Mouse (Mus musculus) stomach, postnatal 0 days (tissue): ENCODE measurements around the gene Rhov. TPM values are rescaled to one million over a fixed set of nuclear protein-coding genes. Genes with fewer than 3 reads are reported as not detected.

Experiments used
- ATAC-seq: fragments of 200-750 bp; cut with Nextera tagmentation; 2 replicates; pipeline ENCODE4 v1.8.0; 2017; ENCODE audit not compliant: low FRiP score, low TSS enrichment
- DNase-seq: peaks from one replicate; pipeline ENCODE4 v3.0.0-alpha.2; 2016; ENCODE audit warnings: low spot score
- H3K27ac ChIP-seq: fragments of 300-500 bp; sonication (generic); replicated peaks from 2 replicates; pipeline ENCODE4 v1.5.1; 2014; ENCODE audit warnings: mild to moderate bottlenecking, control low read depth
- H3K27me3 ChIP-seq: fragments of 300-500 bp; sonication (generic); 2 replicates; pipeline ENCODE4 v1.6.1; 2014; ENCODE audit warnings: low read length; ENCODE audit not compliant: control insufficient read depth, insufficient read depth
- H3K36me3 ChIP-seq: fragments of 300-500 bp; sonication (generic); 2 replicates; pipeline ENCODE4 v1.6.1; 2014; ENCODE audit warnings: low read length, mixed read lengths; ENCODE audit not compliant: control insufficient read depth, insufficient read depth
- H3K4me1 ChIP-seq: fragments of 300-500 bp; sonication (generic); replicated peaks from 2 replicates; pipeline ENCODE4 v1.6.1; 2014; ENCODE audit warnings: antibody characterized with exemption; ENCODE audit not compliant: control insufficient read depth, insufficient read depth
- H3K4me2 ChIP-seq: fragments of 300-500 bp; sonication (generic); replicated peaks from 2 replicates; pipeline ENCODE4 v1.6.1; 2014; ENCODE audit warnings: low read depth, mild to moderate bottlenecking, control low read depth, moderate library complexity
- H3K4me3 ChIP-seq: fragments of 300-500 bp; sonication (generic); 2 replicates; pipeline ENCODE4 v1.5.1; 2014; ENCODE audit warnings: low read depth, low read length, control low read depth
- H3K9ac ChIP-seq: fragments of 300-500 bp; sonication (generic); 2 replicates; pipeline ENCODE4 v1.6.1; 2014; ENCODE audit warnings: mild to moderate bottlenecking, low read length, control low read depth, mixed read lengths
- H3K9me3 ChIP-seq: fragments of 300-500 bp; sonication (generic); 2 replicates; pipeline ENCODE4 v1.6.1; 2016; ENCODE audit warnings: low read length; ENCODE audit not compliant: control insufficient read depth
- CTCF ChIP-seq: IDR thresholded peaks from 2 replicates; pipeline ENCODE4 v1.5.1; 2016; ENCODE audit warnings: antibody characterized with exemption, low read depth, mild to moderate bottlenecking, moderate library complexity
- EP300 ChIP-seq: optimal IDR thresholded peaks from 2 replicates; pipeline ENCODE3; 2016; ENCODE audit warnings: antibody characterized with exemption
- WGBS: fragments of 180-500 bp; shearing (Covaris S2); extraction: QIAGEN DNeasy Blood & Tissue Kit; methylation state at CpG from one replicate; pipeline ENCODE4 v1.1.7; 2014; 5-methylcytosine and 5-hydroxymethylcytosine counted together
- polyA plus RNA-seq: library from polyadenylated mRNA; unstranded; fragments of >200 nt; fragmentation: Nextera tagmentation; extraction: Ambion mirVana; gene quantifications from 2 replicates; pipeline ENCODE4 v1.2.1, GENCODE M21; 2015

Gene Rhov
- polyA plus RNA-seq, 1 experiment from 2014 or later = 17.0 TPM

DNA sequence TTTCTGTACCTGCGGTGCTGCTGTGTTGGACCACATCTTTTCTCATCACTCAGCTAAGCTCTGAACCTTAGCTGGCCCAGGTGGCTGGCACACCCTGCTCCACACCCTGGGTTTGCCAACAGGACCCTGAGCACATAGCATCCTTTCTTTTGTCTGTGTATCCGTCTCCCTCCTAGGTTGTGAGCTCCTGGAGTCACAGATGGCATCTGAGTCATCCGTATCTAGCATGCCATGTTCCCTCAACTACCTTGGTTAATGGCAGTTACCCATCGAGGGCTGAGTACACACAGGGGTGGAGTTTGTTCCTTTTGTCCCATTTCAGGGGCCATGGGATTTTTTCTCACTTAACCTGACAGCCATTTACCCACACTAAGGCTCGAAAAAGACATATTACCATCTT is 20.7 kb downstream of the Rhov start:
- Histone ChIP-seq H3K9ac (no peak overlapping the region), H3K4me3 (no peak overlapping the region), H3K4me1 (no peaks in the 10 kb centered on the region), H3K4me2 (no peak overlapping the region; the same call in 1 of the 2 replicates), H3K36me3 (no peaks in the 10 kb centered on the region), H3K27me3 (no peaks in the 10 kb centered on the region), H3K9me3 (no peaks in the 10 kb centered on the region), H3K27ac (peak overlapping the region; percentile 56)
- WGBS = 46% methylated on average over 5 of the region's 5 CpGs
- ATAC-seq = peak; percentile 54
- DNase-seq = no peak
- TF ChIP-seq CTCF (no peak), EP300 (no peak)

DNA sequence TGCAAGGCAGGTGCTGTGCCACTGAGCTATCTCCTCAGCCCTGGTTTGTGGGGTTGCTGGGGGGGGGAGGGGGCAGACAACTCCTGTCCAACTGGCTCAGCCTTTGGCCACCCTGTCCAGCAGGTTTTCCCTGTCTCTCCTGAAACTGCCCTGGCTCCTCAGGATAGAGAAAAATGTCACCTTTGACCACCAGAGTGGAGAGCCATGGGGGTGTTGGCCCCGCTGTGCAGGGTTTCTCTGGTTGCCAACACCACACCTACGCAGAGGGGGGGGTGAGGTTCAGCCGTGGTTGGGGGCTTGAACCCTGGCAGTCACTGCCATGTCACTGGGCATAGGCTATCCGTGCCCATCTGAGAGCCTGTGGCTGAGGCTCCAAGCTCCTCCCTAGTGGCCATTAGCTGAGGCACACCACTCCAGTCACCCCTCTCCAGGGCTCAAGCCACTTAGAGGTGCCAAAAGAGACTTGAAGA is 21.4 kb downstream of the Rhov start:
- TF ChIP-seq CTCF (0 out of 2 replicates have a peak, but pooled peaks have one; percentile 5), EP300 (no peak)
- Histone ChIP-seq H3K9ac (no peak overlapping the region), H3K4me3 (no peak overlapping the region), H3K4me1 (no peaks in the 10 kb centered on the region), H3K27me3 (no peaks in the 10 kb centered on the region), H3K36me3 (no peaks in the 10 kb centered on the region), H3K27ac (peak overlapping the region; percentile 56), H3K4me2 (no peak overlapping the region), H3K9me3 (no peaks in the 10 kb centered on the region)
- peak; percentile 45 for DNase-seq
- ATAC-seq = peak; percentile 32
- WGBS = 57% methylated on average over 4 of the region's 4 CpGs

DNA sequence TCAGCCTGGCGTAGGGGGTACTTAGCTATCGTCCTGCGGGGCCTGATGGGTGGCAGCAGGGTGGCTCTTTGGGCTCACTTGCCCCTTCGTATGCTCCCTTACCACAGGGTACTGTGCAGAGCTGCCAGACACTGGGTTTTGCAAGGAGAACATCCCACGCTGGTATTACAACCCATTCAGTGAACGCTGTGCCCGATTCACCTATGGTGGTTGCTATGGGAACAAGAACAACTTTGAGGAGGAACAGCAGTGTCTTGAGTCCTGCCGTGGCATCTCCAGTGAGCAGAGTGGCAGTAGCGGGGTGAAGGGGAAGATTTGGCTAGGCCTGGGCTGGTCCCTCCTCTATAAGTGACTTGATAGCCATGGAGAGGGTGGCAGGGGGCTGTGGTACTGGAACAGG is 23.2 kb downstream of the Rhov start:
- 85% methylated on average over 9 of the region's 9 CpGs for WGBS
- no peak for ATAC-seq
- Histone ChIP-seq H3K4me2 (no peak overlapping the region), H3K36me3 (no peaks in the 10 kb centered on the region), H3K27me3 (no peaks in the 10 kb centered on the region), H3K9ac (no peak overlapping the region), H3K4me1 (no peaks in the 10 kb centered on the region), H3K9me3 (no peaks in the 10 kb centered on the region), H3K4me3 (no peak overlapping the region), H3K27ac (no peak overlapping the region)
- no peak for DNase-seq
- TF ChIP-seq CTCF (no peak), EP300 (no peak)

DNA sequence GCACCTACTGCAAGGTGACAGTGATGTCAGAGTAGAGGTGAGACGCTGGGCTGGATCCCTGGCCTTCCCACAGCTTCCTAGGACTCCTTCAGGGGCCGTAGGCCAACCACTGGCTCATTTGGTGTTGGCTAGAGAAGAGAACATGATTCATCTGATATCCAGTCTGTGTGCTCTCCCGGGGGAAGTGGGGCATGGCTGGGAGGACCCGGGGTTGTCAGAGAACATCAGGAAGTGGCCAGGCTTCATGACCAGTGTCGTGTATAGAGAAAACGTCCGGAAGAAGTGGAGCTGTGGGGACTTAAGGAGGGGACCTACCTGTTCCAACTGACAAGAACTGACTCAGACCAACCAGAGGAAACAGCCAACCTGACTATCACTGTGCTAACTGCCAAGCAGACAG is 25.8 kb downstream of the Rhov start:
- Histone ChIP-seq H3K4me3 (no peak overlapping the region), H3K36me3 (no peaks in the 10 kb centered on the region), H3K4me1 (no peaks in the 10 kb centered on the region), H3K9me3 (no peaks in the 10 kb centered on the region), H3K27ac (no peak overlapping the region), H3K27me3 (no peaks in the 10 kb centered on the region), H3K4me2 (no peak overlapping the region), H3K9ac (no peak overlapping the region)
- ATAC-seq (no peak), DNase-seq (no peak)
- WGBS = 74% methylated on average over 7 of the region's 7 CpGs
- TF ChIP-seq CTCF (no peak), EP300 (no peak)

DNA sequence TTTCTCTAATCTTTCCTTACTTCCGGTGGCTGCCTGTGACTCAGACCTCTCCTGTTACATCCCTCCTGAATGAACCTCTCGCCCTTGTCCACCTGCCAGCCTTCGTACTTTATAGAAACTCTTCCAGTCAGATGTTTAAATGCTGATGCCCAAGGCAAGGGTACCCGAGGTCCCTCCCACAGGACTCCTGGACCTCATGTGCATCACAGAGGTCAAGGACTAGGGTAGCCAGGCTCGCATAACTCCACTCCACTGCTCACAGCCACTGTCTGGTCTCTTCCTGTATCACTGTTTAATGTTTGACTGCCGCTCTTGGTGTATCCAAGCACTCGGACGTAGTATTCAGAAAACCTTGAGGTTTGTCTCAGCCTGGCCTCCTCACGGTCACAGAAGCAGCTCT is 28.5 kb downstream of the Rhov start:
- H3K36me3 ChIP-seq = no peaks in the 10 kb centered on the region
- no peak for DNase-seq
- no peak overlapping the region for H3K4me3 ChIP-seq
- H3K4me2 ChIP-seq = no peak overlapping the region
- H3K27me3 ChIP-seq = no peaks in the 10 kb centered on the region
- no peak overlapping the region for H3K27ac ChIP-seq
- no peaks in the 10 kb centered on the region for H3K4me1 ChIP-seq
- no peak overlapping the region for H3K9ac ChIP-seq
- WGBS = 63% methylated on average over 9 of the region's 9 CpGs
- no peak for ATAC-seq
- H3K9me3 ChIP-seq = no peaks in the 10 kb centered on the region
- TF ChIP-seq EP300 = no peak
- TF ChIP-seq CTCF = no peak

DNA sequence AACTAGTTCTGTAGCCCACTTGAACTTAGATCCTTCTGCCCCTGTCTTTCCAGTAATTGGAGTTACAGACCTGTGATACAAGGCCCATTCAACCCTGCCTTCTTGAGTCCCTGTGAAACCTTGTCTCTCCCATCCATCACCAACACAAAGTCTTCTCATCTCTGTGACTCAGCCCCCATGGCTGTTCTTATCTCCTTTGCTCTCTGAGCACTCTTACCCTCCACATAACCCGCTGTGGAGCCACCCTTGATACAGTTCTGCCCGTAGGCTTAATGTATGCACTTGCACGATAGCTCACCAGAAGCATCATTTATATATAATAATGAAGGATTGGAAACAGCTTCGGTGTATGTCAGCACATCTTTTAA is 30.3 kb downstream of the Rhov start:
- no peaks in the 10 kb centered on the region for H3K4me1 ChIP-seq
- TF ChIP-seq EP300 (no peak), CTCF (no peak)
- H3K9ac ChIP-seq = no peak overlapping the region
- H3K4me3 ChIP-seq = no peak overlapping the region
- no peaks in the 10 kb centered on the region for H3K9me3 ChIP-seq
- H3K4me2 ChIP-seq = no peak overlapping the region
- DNase-seq (no peak), ATAC-seq (no peak)
- 79% methylated on average over 4 of the region's 4 CpGs for WGBS
- no peak overlapping the region for H3K27ac ChIP-seq
- H3K36me3 ChIP-seq = no peaks in the 10 kb centered on the region
- H3K27me3 ChIP-seq = peaks cover 3% of the 10 kb centered on the region; the same call in 1 of the 2 replicates
